Mouse (Mus musculus) hindbrain, embryonic 16.5 days (tissue): ENCODE results near the gene Fhl5. TPM values are rescaled to one million over a fixed set of nuclear protein-coding genes. Genes with fewer than 3 reads are reported as not detected.
"Not testable (repeated sequence)": the region's sequence is repeated elsewhere in the genome, so short reads cannot be mapped to it uniquely, and the experiment has no call there.

Source experiments
- ATAC-seq: fragments of 200-750 bp; cut with Nextera tagmentation; 2 replicates; pipeline ENCODE4 v1.8.0; 2017; ENCODE audit warnings: moderate TSS enrichment, moderate library complexity
- H3K27ac ChIP-seq: fragments of 300-500 bp; sonication (generic); 2 replicates; pipeline ENCODE4 v1.5.1; 2014; ENCODE audit warnings: low read depth, mild to moderate bottlenecking, control low read depth, low read length, moderate library complexity
- H3K27me3 ChIP-seq: fragments of 300-500 bp; sonication (generic); replicated peaks from 2 replicates; pipeline ENCODE4 v1.6.1; 2014; ENCODE audit warnings: low read length; ENCODE audit not compliant: control insufficient read depth, insufficient read depth
- H3K36me3 ChIP-seq: fragments of 300-500 bp; sonication (generic); 2 replicates; pipeline ENCODE4 v1.6.1; 2014; ENCODE audit warnings: mild to moderate bottlenecking, low read length, moderate library complexity, mixed read lengths; ENCODE audit not compliant: control insufficient read depth, insufficient read depth
- H3K4me1 ChIP-seq: fragments of 300-500 bp; sonication (generic); 2 replicates; pipeline ENCODE4 v1.6.1; 2014; ENCODE audit warnings: low read depth, low read length; ENCODE audit not compliant: control insufficient read depth, insufficient read depth
- H3K4me2 ChIP-seq: fragments of 300-500 bp; sonication (generic); 2 replicates; pipeline ENCODE4 v1.6.1; 2014; ENCODE audit warnings: mild to moderate bottlenecking, low read length, control low read depth, moderate library complexity
- H3K4me3 ChIP-seq: fragments of 300-500 bp; sonication (generic); 2 replicates; pipeline ENCODE4 v1.5.1; 2014; ENCODE audit warnings: mild to moderate bottlenecking, low read length, control low read depth, moderate library complexity
- H3K9ac ChIP-seq: fragments of 300-500 bp; sonication (generic); 2 replicates; pipeline ENCODE4 v1.6.1; 2014; ENCODE audit warnings: low read depth, mild to moderate bottlenecking, control low read depth, low read length, moderate library complexity
- H3K9me3 ChIP-seq: fragments of 300-500 bp; sonication (generic); 2 replicates; pipeline ENCODE4 v1.6.1; 2014; ENCODE audit warnings: mild to moderate bottlenecking, low read length, moderate library complexity; ENCODE audit not compliant: control insufficient read depth
- WGBS: fragments of 180-500 bp; shearing (Covaris S2); extraction: QIAGEN DNeasy Blood & Tissue Kit; methylation state at CpG from one replicate; pipeline ENCODE4 v1.1.7; 2014; 5-methylcytosine and 5-hydroxymethylcytosine counted together
- polyA plus RNA-seq: library from polyadenylated mRNA; unstranded; fragments of >200 nt; fragmentation: Nextera tagmentation; extraction: Ambion mirVana; gene quantifications from 2 replicates; pipeline ENCODE4 v1.2.1, GENCODE M21; 2015

Fhl5 gene
- polyA plus RNA-seq, 1 experiment from 2014 or later: not detected

DNA sequence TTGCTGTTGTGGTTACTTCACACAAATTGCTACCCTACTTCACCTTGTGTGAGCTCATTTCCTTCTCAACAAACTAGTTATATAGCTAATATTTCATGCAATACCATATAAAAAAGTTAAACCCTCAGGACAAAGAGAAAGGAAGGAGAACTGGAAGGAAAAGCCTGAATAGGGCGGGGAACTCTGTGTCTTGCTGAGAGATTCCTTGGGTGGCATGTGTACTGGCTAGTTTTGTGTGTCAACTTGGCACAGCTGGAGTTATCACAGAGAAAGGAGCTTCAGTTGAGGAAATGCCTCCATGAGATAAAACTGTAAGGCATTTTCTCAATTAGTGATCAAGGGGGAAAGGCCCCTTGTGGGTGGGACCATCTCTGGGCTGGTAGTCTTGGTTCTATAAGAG lies 8.9 kb downstream of the Fhl5 start:
- not testable (repeated sequence) for H3K4me2 ChIP-seq, H3K4me3 ChIP-seq, H3K27me3 ChIP-seq, H3K36me3 ChIP-seq, ATAC-seq, H3K9me3 ChIP-seq, H3K27ac ChIP-seq, H3K4me1 ChIP-seq, H3K9ac ChIP-seq
- 81% methylated on average over 1 of the region's 1 CpGs for WGBS

DNA sequence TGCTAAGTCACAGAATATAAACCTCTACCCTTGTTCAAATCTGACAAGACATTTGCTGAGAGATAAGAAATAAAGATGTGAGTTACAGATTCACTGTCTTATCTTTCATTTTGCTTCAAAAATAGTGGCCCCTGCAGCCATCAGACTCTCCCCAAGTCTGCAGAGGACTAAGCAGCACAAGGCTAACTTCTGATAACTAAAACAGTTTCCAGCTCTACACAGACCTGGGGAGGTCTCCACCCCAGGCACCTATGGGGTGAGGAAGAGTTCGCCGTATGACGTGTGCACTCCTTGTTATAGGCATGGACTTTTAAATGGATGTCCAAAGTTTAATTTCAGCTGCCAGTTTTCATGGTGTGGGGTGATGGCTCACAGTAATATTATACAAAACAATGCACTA lies 10.1 kb downstream of the Fhl5 start:
- Histone ChIP-seq H3K36me3 (no peaks in the 10 kb centered on the region), H3K4me2 (no peak overlapping the region), H3K9ac (no peak overlapping the region), H3K27ac (no peak overlapping the region), H3K4me1 (no peaks in the 10 kb centered on the region), H3K4me3 (no peak overlapping the region), H3K9me3 (no peaks in the 10 kb centered on the region), H3K27me3 (no peaks in the 10 kb centered on the region)
- no peak for ATAC-seq
- 95% methylated on average over 3 of the region's 3 CpGs for WGBS

- Histone ChIP-seq H3K27ac (no peak overlapping the region), H3K4me2 (no peak overlapping the region), H3K9ac (no peak overlapping the region), H3K4me3 (no peak overlapping the region), H3K9me3 (no peaks in the 10 kb centered on the region), H3K36me3 (no peaks in the 10 kb centered on the region), H3K4me1 (no peaks in the 10 kb centered on the region), H3K27me3 (no peaks in the 10 kb centered on the region)
- no peak for ATAC-seq
- 3% methylated on average over 1 of the region's 1 CpGs for WGBS
Observed at GRCm38 (mm10) chr4:25227527-25227926, 15.1 kb downstream of the Fhl5 start.

- H3K27ac ChIP-seq: no peak overlapping the region
- H3K4me2 ChIP-seq: no peak overlapping the region
- no peaks in the 10 kb centered on the region for H3K36me3 ChIP-seq
- no peaks in the 10 kb centered on the region for H3K4me1 ChIP-seq
- ATAC-seq: no peak
- no peak overlapping the region for H3K9ac ChIP-seq
- H3K9me3 ChIP-seq: no peaks in the 10 kb centered on the region
- H3K27me3 ChIP-seq: no peaks in the 10 kb centered on the region
- H3K4me3 ChIP-seq: no peak overlapping the region
Observed at GRCm38 (mm10) chr4:25221927-25222326, 20.7 kb downstream of the Fhl5 start.

- no peak overlapping the region for H3K27ac ChIP-seq
- H3K9me3 ChIP-seq: no peaks in the 10 kb centered on the region
- WGBS: 45% methylated on average over 5 of the region's 5 CpGs
- no peaks in the 10 kb centered on the region for H3K4me1 ChIP-seq
- no peak overlapping the region for H3K4me2 ChIP-seq
- no peaks in the 10 kb centered on the region for H3K36me3 ChIP-seq
- no peak overlapping the region for H3K4me3 ChIP-seq
- H3K9ac ChIP-seq: no peak overlapping the region
- ATAC-seq: no peak
- no peaks in the 10 kb centered on the region for H3K27me3 ChIP-seq
Observed at GRCm38 (mm10) chr4:25213451-25213850, 29.2 kb downstream of the Fhl5 start.

GRCm38 (mm10) chr4:25206166-25206565 lies 36.5 kb downstream of the Fhl5 start:
- ATAC-seq: no peak
- H3K4me3 ChIP-seq: no peak overlapping the region
- H3K4me1 ChIP-seq: no peaks in the 10 kb centered on the region
- no peak overlapping the region for H3K9ac ChIP-seq
- H3K9me3 ChIP-seq: no peaks in the 10 kb centered on the region
- no peak overlapping the region for H3K4me2 ChIP-seq
- no peaks in the 10 kb centered on the region for H3K27me3 ChIP-seq
- H3K36me3 ChIP-seq: no peaks in the 10 kb centered on the region
- WGBS: 68% methylated on average over 4 of the region's 4 CpGs
- H3K27ac ChIP-seq: no peak overlapping the region

- H3K27ac ChIP-seq: no peak overlapping the region
- 40% methylated on average over 1 of the region's 1 CpGs for WGBS
- no peaks in the 10 kb centered on the region for H3K27me3 ChIP-seq
- ATAC-seq: no peak
- H3K9ac ChIP-seq: no peak overlapping the region
- H3K9me3 ChIP-seq: no peaks in the 10 kb centered on the region
- H3K4me1 ChIP-seq: no peaks in the 10 kb centered on the region
- no peak overlapping the region for H3K4me2 ChIP-seq
- H3K4me3 ChIP-seq: no peak overlapping the region
- H3K36me3 ChIP-seq: no peaks in the 10 kb centered on the region
Observed at GRCm38 (mm10) chr4:25197310-25197709, 45.4 kb downstream of the Fhl5 start.

DNA sequence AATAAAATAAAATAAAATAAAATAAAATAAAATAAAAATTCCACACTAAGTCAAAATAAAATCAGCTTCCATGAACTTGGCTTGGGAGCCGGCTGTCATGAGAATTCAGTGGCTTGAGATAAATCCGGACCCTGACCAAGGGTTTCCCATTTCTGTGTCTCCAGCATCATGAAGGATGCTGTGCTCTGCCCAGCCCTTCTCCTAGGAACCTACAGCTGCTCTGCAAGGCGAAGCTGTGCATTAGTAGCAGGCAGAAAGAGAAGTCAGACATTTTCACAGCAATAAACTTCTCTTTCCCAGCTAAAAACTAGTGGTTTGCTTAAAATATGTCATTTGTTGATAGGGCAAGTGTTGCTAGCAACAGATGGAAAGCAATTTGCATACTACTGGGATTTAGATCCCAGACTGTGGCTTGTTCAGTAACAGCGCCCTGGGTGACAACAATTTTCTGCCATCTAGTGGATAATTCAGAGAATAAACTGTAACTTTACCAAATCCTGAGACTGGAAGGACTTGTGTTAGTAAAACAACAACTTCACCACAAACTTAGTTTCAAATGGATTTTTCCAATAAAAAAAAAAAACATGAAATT lies 63.0 kb downstream of the Fhl5 start:
- ATAC-seq: peak; percentile 54; the same call in 1 of the 2 replicates
- Histone ChIP-seq H3K4me1 (no peaks in the 10 kb centered on the region), H3K4me2 (no peak overlapping the region), H3K36me3 (no peaks in the 10 kb centered on the region), H3K27ac (no peak overlapping the region), H3K9ac (no peak overlapping the region), H3K27me3 (no peaks in the 10 kb centered on the region), H3K4me3 (no peak overlapping the region), H3K9me3 (no peaks in the 10 kb centered on the region)
- 68% methylated on average over 4 of the region's 4 CpGs for WGBS
